Mouse (Mus musculus) liver, embryonic 14.5 days (tissue): ENCODE measurements around the gene Stpg2.

Source experiments
- CTCF ChIP-seq: IDR thresholded peaks from 2 replicates; pipeline ENCODE4 v1.5.1; 2016; ENCODE audit warnings: antibody characterized with exemption, low read depth, control low read depth
- EP300 ChIP-seq: IDR thresholded peaks from 2 replicates; pipeline ENCODE4 v1.6.1; 2016; ENCODE audit warnings: antibody characterized with exemption, low read depth

DNA sequence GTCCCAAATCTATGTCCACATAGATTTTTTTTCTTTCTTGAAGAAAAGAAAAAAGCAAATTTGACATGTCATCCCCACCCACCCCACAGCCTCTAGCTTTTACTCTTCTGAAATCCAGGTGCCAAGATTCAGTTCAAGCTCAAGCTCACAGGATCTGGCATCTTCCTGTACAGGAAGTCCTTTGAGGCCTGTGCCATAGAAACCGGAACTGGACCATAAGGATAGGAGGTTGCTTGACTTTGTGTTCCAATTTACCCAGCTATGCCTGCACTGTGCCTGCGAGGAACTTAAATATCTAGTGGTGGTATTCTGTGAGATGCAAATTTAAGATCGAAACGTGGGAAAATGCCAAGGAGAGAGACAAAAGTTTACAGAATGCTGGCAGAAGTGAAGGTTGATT lies 42.8 kb upstream of the Stpg2 start:
- TF ChIP-seq CTCF: no peak
- TF ChIP-seq EP300: no peak
